Mouse (Mus musculus) MEL (cell line): ENCODE data around the gene Chsy1. TPM values are rescaled to one million over a fixed set of nuclear protein-coding genes. Genes with fewer than 3 reads are reported as not detected.

Experiments used
- DNase-seq: peaks from one replicate; pipeline ENCODE4 v3.0.0; 2011; ENCODE audit warnings: low read depth, low spot score
- H3K27ac ChIP-seq: 2 replicates; pipeline ENCODE4 v1.5.1; 2012; ENCODE audit warnings: low read depth, mild to moderate bottlenecking, control low read depth, low read length, moderate library complexity; ENCODE audit not compliant: control insufficient read depth
- H3K27me3 ChIP-seq, 2 experiments: fragments of 150-350 bp in 1 of 2; sonication (generic) in 1 of 2; 2 replicates each; pipeline ENCODE4 v1.6.1; 2012; ENCODE audit warnings: low read length in 2 of 2, mild to moderate bottlenecking in 2 of 2, improper control_type of control experiment in 1 of 2, moderate library complexity in 1 of 2; ENCODE audit not compliant: insufficient read depth in 2 of 2, control insufficient read depth in 1 of 2
- H3K36me3 ChIP-seq, 2 experiments: 2 replicates each; pipeline ENCODE4 v1.6.1; 2012 to 2014; ENCODE audit warnings: low read length in 2 of 2, improper control_type of control experiment in 1 of 2, inconsistent platforms in 1 of 2, mild to moderate bottlenecking in 1 of 2; ENCODE audit not compliant: insufficient read depth in 2 of 2, control insufficient read depth in 1 of 2
- H3K4me1 ChIP-seq, 2 experiments: fragments of 150-350 bp in 1 of 2; sonication (generic) in 1 of 2; 2 replicates each; pipeline ENCODE4 v1.6.1; 2012; ENCODE audit warnings: low read length in 2 of 2, improper control_type of control experiment in 1 of 2, mild to moderate bottlenecking in 1 of 2; ENCODE audit not compliant: insufficient read depth in 2 of 2, control insufficient read depth in 1 of 2
- H3K4me3 ChIP-seq, 2 experiments: fragments of 150-350 bp in 1 of 2; sonication (generic) in 1 of 2; 2 replicates each; pipeline ENCODE4 v1.5.1; 2012; ENCODE audit warnings: low read depth in 2 of 2, low read length in 2 of 2, mild to moderate bottlenecking in 2 of 2, moderate library complexity in 2 of 2, control low read depth in 1 of 2, improper control_type of control experiment in 1 of 2; ENCODE audit not compliant: control insufficient read depth in 1 of 2, insufficient read depth in 1 of 2
- H3K79me2 ChIP-seq: 2 replicates; pipeline ENCODE4 v1.6.1; 2012; ENCODE audit warnings: mild to moderate bottlenecking, low read length, moderate library complexity; ENCODE audit not compliant: control insufficient read depth, poor library complexity, insufficient read depth
- H3K9ac ChIP-seq: 2 replicates; pipeline ENCODE4 v1.6.1; 2012; ENCODE audit warnings: low read depth, mild to moderate bottlenecking, control low read depth, low read length, moderate library complexity; ENCODE audit not compliant: control insufficient read depth, poor library complexity, severe bottlenecking
- H3K9me3 ChIP-seq: fragments of 150-350 bp; sonication (generic); replicated peaks from 2 replicates; pipeline ENCODE4 v1.6.1; 2012; ENCODE audit warnings: mild to moderate bottlenecking, low read length, improper control_type of control experiment, moderate library complexity; ENCODE audit not compliant: insufficient read depth
- CHD1 ChIP-seq: IDR thresholded peaks from 2 replicates; pipeline ENCODE4 v1.6.1; 2012; ENCODE audit warnings: low read depth, mild to moderate bottlenecking, inconsistent platforms, low read length, improper control_type of control experiment
- CHD2 ChIP-seq: IDR thresholded peaks from 2 replicates; pipeline ENCODE4 v1.6.1; 2011; ENCODE audit warnings: low read length, improper control_type of control experiment
- E2F4 ChIP-seq: IDR thresholded peaks from 2 replicates; pipeline ENCODE4 v1.6.1; 2011; ENCODE audit warnings: low read depth, low read length, improper control_type of control experiment, borderline replicate concordance
- ETS1 ChIP-seq: IDR thresholded peaks from 2 replicates; pipeline ENCODE4 v1.6.1; 2012; ENCODE audit warnings: low read depth, mild to moderate bottlenecking, inconsistent platforms, low read length, improper control_type of control experiment, moderate library complexity
- GATA1 ChIP-seq: IDR thresholded peaks from 2 replicates; pipeline ENCODE4 v1.6.1; 2011; ENCODE audit warnings: low read depth, low read length, improper control_type of control experiment
- HCFC1 ChIP-seq: IDR thresholded peaks from 2 replicates; pipeline ENCODE4 v1.6.1; 2012; ENCODE audit warnings: low read depth, mild to moderate bottlenecking, inconsistent platforms, low read length, improper control_type of control experiment, moderate library complexity
- JUND ChIP-seq: IDR thresholded peaks from 2 replicates; pipeline ENCODE4 v1.6.1; 2011; ENCODE audit warnings: low read depth, mild to moderate bottlenecking, improper control_type of control experiment, low read length
- MAZ ChIP-seq: IDR thresholded peaks from 2 replicates; pipeline ENCODE4 v1.6.1; 2012; ENCODE audit warnings: low read depth, mild to moderate bottlenecking, inconsistent platforms, low read length, improper control_type of control experiment
- MXI1 ChIP-seq: IDR thresholded peaks from 2 replicates; pipeline ENCODE4 v1.6.1; 2011; ENCODE audit warnings: mild to moderate bottlenecking, low read depth, low read length, improper control_type of control experiment
- MYC ChIP-seq: IDR thresholded peaks from 2 replicates; pipeline ENCODE4 v1.6.1; 2011; ENCODE audit warnings: low read depth, mild to moderate bottlenecking, low read length, improper control_type of control experiment, moderate library complexity
- POLR2A ChIP-seq, 2 experiments: IDR thresholded peaks; 2 replicates each; pipeline ENCODE4 v1.6.1; 2011 to 2012; ENCODE audit warnings: low read length in 2 of 2, mild to moderate bottlenecking in 2 of 2, control low read depth in 1 of 2, improper control_type of control experiment in 1 of 2, low read depth in 1 of 2, moderate library complexity in 1 of 2; ENCODE audit not compliant: control insufficient read depth in 1 of 2, insufficient read depth in 1 of 2, poor library complexity in 1 of 2
- POLR2AphosphoS5 ChIP-seq: IDR thresholded peaks from 2 replicates; pipeline ENCODE4 v1.6.1; 2012; ENCODE audit warnings: low read depth, borderline replicate concordance, mild to moderate bottlenecking, inconsistent platforms, low read length, moderate library complexity, mixed read lengths
- RAD21 ChIP-seq: IDR thresholded peaks from 2 replicates; pipeline ENCODE4 v1.6.1; 2011; ENCODE audit warnings: mild to moderate bottlenecking, low read depth, low read length, improper control_type of control experiment
- RCOR1 ChIP-seq: IDR thresholded peaks from 2 replicates; pipeline ENCODE4 v1.6.1; 2012; ENCODE audit warnings: low read depth, mild to moderate bottlenecking, inconsistent platforms, low read length, improper control_type of control experiment
- SIN3A ChIP-seq: IDR thresholded peaks from 2 replicates; pipeline ENCODE4 v1.6.1; 2012; ENCODE audit warnings: low read length, improper control_type of control experiment, inconsistent platforms
- TAL1 ChIP-seq: IDR thresholded peaks from 2 replicates; pipeline ENCODE4 v1.6.1; 2012; ENCODE audit warnings: mild to moderate bottlenecking, inconsistent platforms, low read length, moderate library complexity, mixed read lengths
- ZC3H11A ChIP-seq: IDR thresholded peaks from 2 replicates; pipeline ENCODE4 v1.6.1; 2012; ENCODE audit warnings: low read depth, mild to moderate bottlenecking, inconsistent platforms, low read length, improper control_type of control experiment
- ZMIZ1 ChIP-seq: IDR thresholded peaks from 2 replicates; pipeline ENCODE4 v1.6.1; 2012; ENCODE audit warnings: low read depth, mild to moderate bottlenecking, inconsistent platforms, low read length, improper control_type of control experiment, moderate library complexity
- polyA plus RNA-seq, 2 experiments: library from polyadenylated mRNA; stranded (reverse) in 1 of 2; unstranded in 1 of 2; fragments of >175 nt in 1 of 2; fragments of >200 nt in 1 of 2; gene quantifications; 2 replicates each; pipeline versions ENCODE4 v1.2.1 to v1.2.4; 2012; ENCODE audit warnings: low replicate concordance in 2 of 2, low read depth in 1 of 2; ENCODE audit not compliant: insufficient read length in 2 of 2, insufficient read depth in 1 of 2, missing spikeins in 1 of 2
- total RNA-seq: library from RNA; depleted of rRNA; stranded (reverse); fragments of 300-350 nt; gene quantifications from 2 replicates; pipeline ENCODE4 v1.2.3, GENCODE M21; 2012

Chsy1 gene
- total and polyA plus RNA-seq, 3 experiments = 8.5 to 10.3 TPM; not detected in 1

DNA sequence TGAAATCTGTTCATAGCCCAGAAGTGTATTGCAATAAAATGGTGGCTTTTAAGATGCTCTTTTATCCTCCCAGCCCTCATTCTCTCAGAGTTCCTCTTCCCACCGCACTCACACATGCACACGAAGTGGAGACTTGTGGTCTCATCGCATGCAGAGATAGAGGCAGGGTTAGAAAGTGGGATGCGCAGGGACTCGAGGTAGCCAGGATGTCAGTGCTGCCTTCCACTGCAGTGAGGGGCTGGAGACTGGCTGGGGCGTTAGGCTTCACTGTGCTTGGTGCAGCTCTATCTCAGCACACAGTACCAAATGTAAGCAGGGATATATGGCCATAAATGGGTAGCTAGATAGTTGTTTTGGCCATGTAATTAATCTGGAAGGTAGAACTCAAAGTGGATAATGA lies 52.5 kb downstream of the Chsy1 start:
- Histone ChIP-seq H3K9ac (no peak overlapping the region), H3K27me3 (no peaks in the 10 kb centered on the region), H3K27ac (no peak overlapping the region), H3K9me3 (no peaks in the 10 kb centered on the region), H3K4me3 (no peak overlapping the region), H3K79me2 (0 out of 2 replicates have a peak, but pooled peaks cover 3% of the 10 kb centered on the region), H3K36me3 (no peaks in the 10 kb centered on the region), H3K4me1 (no peaks in the 10 kb centered on the region)
- DNase-seq = no peak
- TF ChIP-seq SIN3A (no peak), ETS1 (no peak), MXI1 (no peak), HCFC1 (no peak)

DNA sequence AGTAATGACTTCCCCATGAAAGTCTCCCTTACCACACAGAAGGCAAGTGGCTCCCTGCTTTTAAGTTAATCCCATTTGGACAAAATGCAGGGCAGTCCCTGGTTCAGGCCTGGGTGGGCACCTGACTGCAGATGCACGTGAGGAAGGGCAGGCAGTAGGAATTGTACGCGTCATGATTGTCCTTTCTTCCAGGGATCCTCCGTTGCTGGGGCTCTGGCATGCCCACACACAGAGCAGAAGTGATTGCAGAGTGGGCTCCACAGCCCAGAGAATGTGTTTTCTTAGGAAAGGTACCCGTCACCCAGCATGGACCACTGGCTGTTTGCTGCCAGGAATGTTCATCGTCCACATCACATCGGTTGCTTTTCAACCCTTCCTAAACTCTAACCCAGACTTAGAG lies 53.2 kb downstream of the Chsy1 start:
- Histone ChIP-seq H3K79me2 (0 out of 2 replicates have a peak, but pooled peaks cover 3% of the 10 kb centered on the region), H3K4me3 (no peak overlapping the region), H3K36me3 (no peaks in the 10 kb centered on the region), H3K27me3 (no peaks in the 10 kb centered on the region), H3K9me3 (no peaks in the 10 kb centered on the region), H3K9ac (no peak overlapping the region), H3K4me1 (no peaks in the 10 kb centered on the region), H3K27ac (no peak overlapping the region)
- no peak for DNase-seq
- TF ChIP-seq MAZ (no peak), CHD2 (no peak), RAD21 (no peak), TAL1 (no peak), POLR2A (IDR thresholded peaks at IDR 0.05; ENCODE audit: control insufficient read depth in 1 of 2, insufficient read depth in 1 of 2, low read depth in 1 of 2, low read length in 2 of 2, poor library complexity in 1 of 2) (no peak), E2F4 (no peak), GATA1 (no peak), ZC3H11A (no peak), POLR2AphosphoS5 (no peak), MXI1 (no peak), ZMIZ1 (no peak), MYC (no peak), JUND (no peak)

DNA sequence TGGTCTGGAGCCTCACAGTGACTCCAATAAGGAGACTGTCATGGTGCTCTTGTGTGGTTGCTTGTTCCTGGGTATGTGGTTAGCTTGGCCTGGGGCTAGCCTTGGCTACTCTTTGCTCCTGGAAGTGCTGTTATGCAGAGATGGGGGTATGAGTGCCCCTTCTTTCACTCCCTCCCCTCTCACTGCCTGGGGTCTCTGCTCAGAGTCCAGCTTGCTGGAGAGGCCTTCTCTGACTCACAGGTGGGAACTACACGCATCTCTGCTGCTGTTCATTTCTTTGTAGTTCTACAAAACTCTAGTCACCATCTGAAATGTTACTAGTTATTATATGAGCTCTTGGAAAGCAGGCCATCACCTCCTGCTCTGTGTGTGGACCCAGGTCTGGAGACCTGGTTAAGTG lies 53.7 kb downstream of the Chsy1 start:
- Histone ChIP-seq H3K9me3 (no peaks in the 10 kb centered on the region), H3K4me1 (no peaks in the 10 kb centered on the region), H3K36me3 (no peaks in the 10 kb centered on the region), H3K27me3 (no peaks in the 10 kb centered on the region), H3K9ac (no peak overlapping the region), H3K27ac (no peak overlapping the region), H3K4me3 (no peak overlapping the region), H3K79me2 (0 out of 2 replicates have a peak, but pooled peaks cover 3% of the 10 kb centered on the region)
- no peak for DNase-seq
- TF ChIP-seq JUND (no peak), MAZ (no peak), CHD1 (no peak), RCOR1 (no peak)
